Mouse (Mus musculus) G1E (cell line): ENCODE results near the gene Plxnd1. TPM values are rescaled to one million over a fixed set of nuclear protein-coding genes. Genes with fewer than 3 reads are reported as not detected.

Experiments
- ATAC-seq: 2 replicates; pipeline ENCODE4 v1.8.0; 2016; ENCODE audit warnings: mild to moderate bottlenecking; ENCODE audit not compliant: insufficient number of reproducible peaks, poor library complexity, low FRiP score, severe bottlenecking; ENCODE audit errors: extremely low read depth
- DNase-seq: peaks from one replicate; pipeline ENCODE4 v3.0.0; 2012; ENCODE audit warnings: low spot score
- H3K27me3 ChIP-seq: 2 replicates; pipeline ENCODE4 v1.6.1; 2012; ENCODE audit warnings: mild to moderate bottlenecking, low read length, inconsistent platforms; ENCODE audit not compliant: insufficient read depth
- H3K36me3 ChIP-seq: replicated peaks from 2 replicates; pipeline ENCODE3; 2012; ENCODE audit warnings: mild to moderate bottlenecking, inconsistent platforms
- H3K4me1 ChIP-seq: 2 replicates; pipeline ENCODE4 v1.6.1; 2012; ENCODE audit warnings: low read depth, low read length, inconsistent platforms, mixed read lengths; ENCODE audit not compliant: insufficient read depth
- H3K4me3 ChIP-seq: 2 replicates; pipeline ENCODE4 v1.5.1; 2012; ENCODE audit warnings: low read depth, mild to moderate bottlenecking, inconsistent platforms, low read length, moderate library complexity, mixed read lengths
- H3K9me3 ChIP-seq: replicated peaks from 2 replicates; pipeline ENCODE4 v1.6.1; 2012; ENCODE audit warnings: inconsistent platforms
- CTCF ChIP-seq: IDR thresholded peaks from 2 replicates; pipeline ENCODE4 v1.5.1; 2012; ENCODE audit warnings: low read depth, low read length, inconsistent platforms, mixed read lengths
- GATA1 ChIP-seq: IDR thresholded peaks from 2 replicates; pipeline ENCODE4 v1.6.1; 2012; ENCODE audit warnings: borderline replicate concordance, low read length, inconsistent platforms, mixed read lengths
- GATA2 ChIP-seq: IDR thresholded peaks from 2 replicates; pipeline ENCODE4 v1.6.1; 2012; ENCODE audit warnings: low read depth, low read length, inconsistent platforms, borderline replicate concordance
- POLR2AphosphoS5 ChIP-seq: IDR thresholded peaks from 2 replicates; pipeline ENCODE4 v1.6.1; 2012; ENCODE audit warnings: low read depth, low read length, inconsistent platforms; ENCODE audit not compliant: insufficient replicate concordance
- TAL1 ChIP-seq: conservative IDR thresholded peaks from 2 replicates; pipeline ENCODE4 v1.6.1; 2012; ENCODE audit warnings: low read depth, low read length, inconsistent platforms, mixed read lengths
- polyA plus RNA-seq: library from polyadenylated mRNA; stranded (reverse); fragments of >175 nt; gene quantifications from 2 replicates; pipeline ENCODE4 v1.2.3, GENCODE M21; 2012
- total RNA-seq, 2 experiments: library from RNA; stranded (forward) in 1 of 2; stranded (reverse) in 1 of 2; fragments of 200-1000 nt in 1 of 2; fragments of >200 nt in 1 of 2; fragmentation: Nextera tagmentation in 1 of 2; gene quantifications; 2 replicates each; pipeline ENCODE4 v1.2.3; 2014 to 2017

The Plxnd1 gene
- total and polyA plus RNA-seq, 3 experiments = 1.2 to 1.7 (median 1.5) TPM

DNA sequence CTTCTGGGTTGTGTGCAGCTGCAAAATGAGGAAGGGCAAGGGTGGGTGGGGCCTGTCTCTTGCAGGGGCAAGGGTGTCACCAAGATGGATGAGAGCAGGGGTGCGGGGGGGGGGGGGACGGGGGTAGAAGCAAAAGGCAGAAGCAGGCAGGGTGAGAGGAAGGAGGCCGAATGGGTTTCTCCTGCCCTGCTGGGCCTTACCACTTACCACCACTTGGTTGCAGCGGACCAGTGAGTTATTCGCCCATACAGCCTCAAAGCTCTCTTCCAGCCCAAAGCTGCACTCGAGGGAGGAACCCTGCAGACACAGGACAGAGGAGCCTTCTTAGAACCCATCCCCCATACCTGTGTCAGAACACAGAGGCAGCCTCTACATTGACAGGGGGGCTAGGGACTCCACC, 24.9 kb downstream of the Plxnd1 start:
- Histone ChIP-seq H3K9me3 (no peaks in the 10 kb centered on the region), H3K4me3 (no peak overlapping the region), H3K36me3 (no peaks in the 10 kb centered on the region), H3K4me1 (no peaks in the 10 kb centered on the region), H3K27me3 (no peaks in the 10 kb centered on the region; the same call in 1 of the 2 replicates)
- TF ChIP-seq GATA2 (no peak), CTCF (no peak), POLR2AphosphoS5 (no peak), GATA1 (no peak), TAL1 (no peak)
- no peak for ATAC-seq
- no peak for DNase-seq

DNA sequence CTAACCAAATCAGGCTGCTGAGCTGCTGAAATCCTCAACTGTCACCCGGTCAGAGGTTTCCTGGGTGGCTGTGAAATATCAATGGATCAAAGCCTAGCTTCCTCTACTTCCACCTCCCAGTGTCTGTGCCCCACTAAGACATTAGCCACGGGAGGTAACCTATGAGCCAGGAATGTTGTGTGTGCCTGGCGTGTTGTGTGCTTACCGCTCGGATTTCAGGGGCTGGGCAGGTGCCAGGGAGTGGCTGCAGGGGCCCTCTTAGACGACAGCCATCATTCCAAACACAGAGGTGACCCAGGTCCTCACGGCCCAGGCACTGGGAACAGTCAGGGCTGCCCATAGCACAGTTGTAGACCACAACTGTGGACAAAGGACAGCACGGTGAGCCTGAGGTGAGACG, 25.7 kb downstream of the Plxnd1 start:
- DNase-seq (no peak), ATAC-seq (no peak)
- Histone ChIP-seq H3K27me3 (peaks cover 1% of the 10 kb centered on the region; the same call in 1 of the 2 replicates), H3K4me3 (no peak overlapping the region), H3K9me3 (no peaks in the 10 kb centered on the region), H3K4me1 (no peaks in the 10 kb centered on the region), H3K36me3 (no peaks in the 10 kb centered on the region)
- no peak for TF ChIP-seq GATA2
- TF ChIP-seq GATA1 = no peak
- TF ChIP-seq POLR2AphosphoS5 = no peak
- no peak for TF ChIP-seq TAL1
- no peak for TF ChIP-seq CTCF

DNA sequence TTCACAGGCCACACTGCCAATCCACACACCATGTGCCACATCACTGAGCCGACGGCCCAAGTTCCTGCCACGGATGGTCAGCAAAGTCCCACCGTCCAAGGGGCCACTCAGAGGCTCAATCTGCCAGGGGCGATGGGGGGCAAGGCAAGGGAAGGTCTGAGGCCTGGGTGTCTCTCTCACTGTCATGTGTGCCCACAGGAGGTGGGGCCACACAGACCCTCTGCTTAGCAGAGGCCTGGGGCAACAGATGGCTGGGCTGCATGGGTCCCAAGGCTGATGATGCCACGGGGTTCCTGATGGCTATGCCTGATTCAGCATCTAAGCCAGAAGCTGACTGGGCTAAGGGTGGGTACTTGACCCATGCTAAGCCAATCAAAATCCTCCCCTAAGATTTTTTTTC, 26.1 kb downstream of the Plxnd1 start:
- DNase-seq (no peak), ATAC-seq (no peak)
- no peaks in the 10 kb centered on the region for H3K4me1 ChIP-seq

DNA sequence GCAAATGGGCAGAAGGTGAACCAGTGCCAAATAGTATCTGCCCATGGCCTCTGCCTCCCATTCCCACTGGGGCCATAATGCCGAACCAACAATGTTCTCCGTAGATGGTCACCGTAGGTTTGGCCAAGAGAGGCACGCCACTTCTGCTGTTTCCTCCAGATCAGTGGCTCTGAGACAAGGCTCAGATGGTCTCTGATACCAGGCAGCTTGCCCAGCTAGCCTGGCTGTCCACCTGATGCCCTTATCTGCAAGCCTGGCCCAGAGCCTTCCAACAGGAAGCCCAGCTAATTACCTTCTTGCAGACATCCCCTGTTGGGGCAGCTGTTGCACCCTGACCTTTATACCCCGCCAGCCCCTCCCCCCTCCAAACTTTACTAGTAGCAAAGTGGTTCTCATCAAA, 26.7 kb downstream of the Plxnd1 start:
- H3K9me3 ChIP-seq = no peaks in the 10 kb centered on the region
- TF ChIP-seq TAL1 (no peak), CTCF (no peak), POLR2AphosphoS5 (no peak), GATA2 (no peak), GATA1 (no peak)
- ATAC-seq (no peak), DNase-seq (no peak)
- peaks cover 12% of the 10 kb centered on the region; the same call in 1 of the 2 replicates for H3K27me3 ChIP-seq
- no peak overlapping the region for H3K4me3 ChIP-seq
- H3K4me1 ChIP-seq = no peaks in the 10 kb centered on the region
- H3K36me3 ChIP-seq = no peaks in the 10 kb centered on the region

More for the DNA sequence above, 26.1 kb downstream of the Plxnd1 start:
- no peak overlapping the region for H3K4me3 ChIP-seq
- H3K27me3 ChIP-seq = peaks cover 5% of the 10 kb centered on the region; the same call in 1 of the 2 replicates
- H3K9me3 ChIP-seq = no peaks in the 10 kb centered on the region
- H3K36me3 ChIP-seq = no peaks in the 10 kb centered on the region
- TF ChIP-seq GATA1 (no peak), GATA2 (no peak), CTCF (no peak)

DNA sequence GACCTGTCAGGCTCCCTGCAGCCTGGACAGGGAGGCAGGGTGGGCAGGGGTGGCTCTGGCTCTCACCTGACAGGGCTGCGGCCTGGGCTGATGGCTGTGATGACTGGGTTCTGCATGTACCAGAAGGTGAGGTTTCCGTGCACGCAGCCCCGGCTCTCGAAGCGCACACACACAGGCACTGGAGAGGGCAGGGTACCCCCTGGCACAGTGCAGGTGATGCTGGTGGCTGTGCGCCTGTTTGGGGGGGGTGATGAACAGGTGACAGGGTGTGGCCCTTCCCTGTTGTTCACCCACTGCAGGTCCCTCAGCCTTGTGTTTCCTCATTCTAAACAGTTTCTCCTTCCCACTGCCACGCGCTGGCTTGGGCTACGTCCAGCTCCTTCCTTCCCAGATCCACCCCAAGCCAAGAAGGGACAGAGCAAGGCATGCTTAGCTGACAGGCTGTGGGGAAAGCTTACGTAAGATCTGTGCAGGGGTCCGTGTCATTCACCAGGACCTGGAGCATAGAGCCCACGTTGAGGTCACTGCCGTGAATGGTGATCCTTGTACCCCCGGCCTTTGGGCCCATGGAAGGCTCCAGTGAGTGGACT, 27.4 kb downstream of the Plxnd1 start:
- no peak for ATAC-seq
- Histone ChIP-seq H3K27me3 (peaks cover 15% of the 10 kb centered on the region; the same call in 1 of the 2 replicates), H3K4me1 (no peaks in the 10 kb centered on the region), H3K4me3 (peak overlapping the region; percentile 2; the same call in 1 of the 2 replicates), H3K9me3 (no peaks in the 10 kb centered on the region), H3K36me3 (no peaks in the 10 kb centered on the region)
- no peak for DNase-seq
- TF ChIP-seq TAL1 (no peak), GATA2 (no peak), POLR2AphosphoS5 (no peak), CTCF (no peak), GATA1 (no peak)

DNA sequence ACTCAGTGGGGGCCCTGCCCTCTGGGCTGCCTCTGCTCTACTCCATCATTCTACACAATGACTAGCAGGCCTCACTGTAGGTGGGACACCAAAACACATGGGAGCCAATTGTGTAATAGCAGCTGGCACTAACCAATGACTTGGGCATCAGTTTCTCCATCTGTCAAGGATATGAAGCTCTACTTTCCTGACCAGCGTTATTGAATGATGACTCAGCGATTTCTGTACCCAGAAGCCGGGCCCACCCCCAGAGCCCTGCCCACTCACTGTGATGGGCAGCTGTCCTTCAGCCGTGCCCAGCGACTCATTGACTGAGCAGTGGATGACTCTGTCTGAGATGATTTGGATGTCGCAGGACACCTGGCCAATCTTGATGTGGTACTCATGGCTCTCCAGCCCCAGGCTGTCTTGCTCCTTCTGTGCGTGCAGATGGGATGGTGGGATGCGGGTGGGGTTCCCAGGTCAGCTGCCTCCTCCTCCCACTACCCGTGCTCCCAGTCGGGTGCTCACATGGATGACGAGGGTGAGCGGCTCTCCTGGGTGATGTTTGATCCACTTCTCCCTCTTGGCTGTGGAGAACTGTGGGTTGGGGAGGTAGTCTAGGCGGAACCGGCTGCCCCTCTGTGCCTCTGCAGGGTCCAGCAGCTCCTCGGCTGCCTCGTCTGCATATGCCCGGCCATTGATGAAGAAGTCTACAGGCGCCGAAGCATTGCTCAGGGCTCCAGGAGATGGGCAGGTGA, 28.4 kb downstream of the Plxnd1 start:
- DNase-seq (no peak), ATAC-seq (no peak)
- H3K4me3 ChIP-seq = no peak overlapping the region
- no peaks in the 10 kb centered on the region for H3K36me3 ChIP-seq
- no peaks in the 10 kb centered on the region for H3K4me1 ChIP-seq
- peaks cover 17% of the 10 kb centered on the region; the same call in 1 of the 2 replicates for H3K27me3 ChIP-seq
- H3K9me3 ChIP-seq = no peaks in the 10 kb centered on the region
- TF ChIP-seq CTCF (no peak), GATA1 (no peak), TAL1 (no peak), GATA2 (no peak), POLR2AphosphoS5 (no peak)
